Mouse (Mus musculus) granulocyte monocyte progenitor cell, adult 5-6 weeks (primary cell): ENCODE measurements around the gene Ube2g2. TPM values are rescaled to one million over a fixed set of nuclear protein-coding genes. Genes with fewer than 3 reads are reported as not detected.

Experiments used
- ATAC-seq: replicated peaks from 2 replicates; pipeline ENCODE4 v1.8.0; 2016; ENCODE audit warnings: mild to moderate bottlenecking, moderate TSS enrichment, inconsistent platforms; ENCODE audit not compliant: poor library complexity, severe bottlenecking
- total RNA-seq, 2 experiments: library from RNA; stranded (forward) in 1 of 2; stranded (reverse) in 1 of 2; fragments of 200-712, 200-1000 nt in 1 of 2; fragments of >200 nt in 1 of 2; fragmentation: Nextera tagmentation in 1 of 2; gene quantifications; 2 replicates each; pipeline ENCODE4 v1.2.3; 2014 to 2017

Gene Ube2g2
- total RNA-seq (2014; fragmentation: Nextera tagmentation) (39.6 and 42.0 TPM in 2 replicates), total RNA-seq (2017) (29.5 and 53.3 TPM in 2 replicates)

GRCm38 (mm10) chr10:77622055-77622988, at the start of gene Ube2g2:
Gene Ube2g2, plus strand, starts transcription at chr10:77622275.
- ATAC-seq: peak; percentile 85

GRCm38 (mm10) chr10:77573162-77573561, 48.9 kb upstream of the Ube2g2 start:
- no peak for ATAC-seq

- ATAC-seq: no peak
These were observed 41.8 kb upstream of the Ube2g2 start for GRCm38 (mm10) chr10:77580027-77580920.

- ATAC-seq: no peak
These were observed 41.1 kb upstream of the Ube2g2 start for GRCm38 (mm10) chr10:77581023-77581407.

- peak; percentile 91 for ATAC-seq
These were observed 40.4 kb upstream of the Ube2g2 start, which contains the start of gene Pttg1ip for GRCm38 (mm10) chr10:77581408-77582284. Gene Pttg1ip, plus strand, starts transcription at chr10:77581720.

GRCm38 (mm10) chr10:77582285-77582618, 39.8 kb upstream of the Ube2g2 start:
- ATAC-seq: no peak

GRCm38 (mm10) chr10:77583795-77584422, 38.2 kb upstream of the Ube2g2 start:
- peak; percentile 66 for ATAC-seq

GRCm38 (mm10) chr10:77586637-77587036, 35.4 kb upstream of the Ube2g2 start:
- no peak for ATAC-seq

- no peak for ATAC-seq
These were observed 34.8 kb upstream of the Ube2g2 start for GRCm38 (mm10) chr10:77587091-77587775.

- ATAC-seq: no peak
These were observed 34.0 kb upstream of the Ube2g2 start for GRCm38 (mm10) chr10:77588036-77588435.

GRCm38 (mm10) chr10:77589117-77589516, 33.0 kb upstream of the Ube2g2 start:
- ATAC-seq: 0 out of 2 replicates have a peak, but pooled peaks have one; percentile 11

- ATAC-seq: no peak
These were observed 32.3 kb upstream of the Ube2g2 start for GRCm38 (mm10) chr10:77589749-77590148.

- ATAC-seq: peak; percentile 88
These were observed 31.3 kb upstream of the Ube2g2 start for GRCm38 (mm10) chr10:77590812-77591211.

- no peak for ATAC-seq
These were observed 30.5 kb upstream of the Ube2g2 start for GRCm38 (mm10) chr10:77591546-77591945.

GRCm38 (mm10) chr10:77596060-77596459, 26.0 kb upstream of the Ube2g2 start:
- ATAC-seq: no peak

GRCm38 (mm10) chr10:77603021-77603420, 19.1 kb upstream of the Ube2g2 start:
- no peak for ATAC-seq

- ATAC-seq: no peak
These were observed 18.0 kb upstream of the Ube2g2 start for GRCm38 (mm10) chr10:77604111-77604510.

GRCm38 (mm10) chr10:77604958-77605357, 17.1 kb upstream of the Ube2g2 start:
- ATAC-seq: no peak

- peak; percentile 31 for ATAC-seq
These were observed 16.7 kb upstream of the Ube2g2 start for GRCm38 (mm10) chr10:77605368-77605767.
